Mouse (Mus musculus) midbrain, embryonic 10.5 days (tissue): ENCODE measurements around the gene Ltbp3. TPM values are rescaled to one million over a fixed set of nuclear protein-coding genes. Genes with fewer than 3 reads are reported as not detected.
A peak's percentile ranks its signal among the peaks of the same experiment; 100 is the strongest.

Experiments used
- DNase-seq: peaks from one replicate; pipeline ENCODE4 v3.0.0-alpha.2; 2017; ENCODE audit warnings: low spot score
- H3K27ac ChIP-seq: fragments of 300-500 bp; sonication (generic); replicated peaks from 2 replicates; pipeline ENCODE4 v1.5.1; 2016; ENCODE audit warnings: mild to moderate bottlenecking
- H3K27me3 ChIP-seq: fragments of 300-500 bp; sonication (generic); 2 replicates; pipeline ENCODE4 v1.6.1; 2016; ENCODE audit warnings: low read depth, mild to moderate bottlenecking; ENCODE audit not compliant: poor library complexity, severe bottlenecking
- H3K36me3 ChIP-seq: fragments of 300-500 bp; sonication (generic); 2 replicates; pipeline ENCODE4 v1.6.1; 2016; ENCODE audit warnings: mild to moderate bottlenecking, moderate library complexity
- H3K4me1 ChIP-seq: fragments of 300-500 bp; sonication (generic); 2 replicates; pipeline ENCODE4 v1.6.1; 2016
- H3K4me3 ChIP-seq: fragments of 300-500 bp; sonication (generic); 2 replicates; pipeline ENCODE4 v1.5.1; 2016; ENCODE audit warnings: mild to moderate bottlenecking, moderate library complexity
- H3K9me3 ChIP-seq: fragments of 300-500 bp; sonication (generic); replicated peaks from 2 replicates; pipeline ENCODE4 v1.6.1; 2016; ENCODE audit warnings: mild to moderate bottlenecking
- WGBS: fragments of 180-500 bp; shearing (Covaris S2); methylation state at CpG from one replicate; pipeline ENCODE4 v1.1.7; 2016; 5-methylcytosine and 5-hydroxymethylcytosine counted together
- polyA plus RNA-seq: library from polyadenylated mRNA; unstranded; fragments of >200 nt; fragmentation: Nextera tagmentation; extraction: Ambion mirVana; gene quantifications from 2 replicates; pipeline ENCODE4 v1.2.1, GENCODE M21; 2016

The Ltbp3 gene
- 2.9 and 3.1 TPM in 2 replicates for polyA plus RNA-seq

- WGBS = 14% methylated on average over 11 of the region's 14 CpGs
- peak within 1 kb of the TSS; percentile 82 for H3K27ac ChIP-seq
These were observed at the start of gene Ltbp3 for GRCm38 (mm10) chr19:5740320-5741317. Gene Ltbp3, plus strand, starts transcription at chr19:5740904.

DNA sequence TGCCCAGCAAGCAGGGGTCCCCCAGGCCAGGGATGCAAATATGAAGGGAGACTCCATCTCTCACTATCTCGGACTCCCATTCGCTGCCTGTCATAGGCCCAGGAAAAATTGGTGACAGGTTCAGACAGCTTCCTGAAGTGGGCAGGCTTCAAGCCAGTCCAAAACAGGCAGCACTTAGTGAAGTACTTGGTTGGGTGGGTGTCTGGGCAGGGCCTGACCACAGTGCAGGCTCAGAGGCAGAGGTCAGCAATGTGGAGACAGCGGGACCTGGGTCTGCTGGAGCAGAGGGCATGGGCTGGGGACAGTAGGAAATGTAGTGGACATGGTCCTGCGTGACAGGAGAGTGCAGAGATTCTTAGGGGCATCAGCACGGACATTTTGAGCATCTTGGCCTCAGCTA is 49.1 kb upstream of the Ltbp3 start:
- Histone ChIP-seq H3K4me1 (peaks cover 72% of the 10 kb centered on the region), H3K27ac (0 out of 2 replicates have a peak overlapping the region, but pooled peaks have one; percentile 59), H3K9me3 (no peaks in the 10 kb centered on the region), H3K36me3 (peaks cover 63% of the 10 kb centered on the region), H3K27me3 (peaks cover 20% of the 10 kb centered on the region), H3K4me3 (peak overlapping the region; percentile 90)
- WGBS = 85% methylated on average over 5 of the region's 5 CpGs
- DNase-seq = no peak

More at GRCm38 (mm10) chr19:5740320-5741317, at the start of gene Ltbp3:
- Histone ChIP-seq H3K36me3 (no peaks in the 10 kb centered on the region), H3K9me3 (no peaks in the 10 kb centered on the region), H3K4me1 (peaks cover 41% of the 10 kb centered on the region), H3K4me3 (peak within 1 kb of the TSS; percentile 68), H3K27me3 (peaks cover 82% of the 10 kb centered on the region)
- DNase-seq = no peak

GRCm38 (mm10) chr19:5692086-5692912 is 48.4 kb upstream of the Ltbp3 start:
- peaks cover 64% of the 10 kb centered on the region for H3K36me3 ChIP-seq
- peak overlapping the region; percentile 59 for H3K27ac ChIP-seq
- peak overlapping the region; percentile 90 for H3K4me3 ChIP-seq
- peaks cover 20% of the 10 kb centered on the region for H3K27me3 ChIP-seq
- no peak for DNase-seq
- no peaks in the 10 kb centered on the region for H3K9me3 ChIP-seq
- WGBS = 72% methylated on average over 10 of the region's 10 CpGs
- peaks cover 69% of the 10 kb centered on the region for H3K4me1 ChIP-seq

GRCm38 (mm10) chr19:5692913-5693396 is 47.7 kb upstream of the Ltbp3 start:
- Histone ChIP-seq H3K27me3 (peaks cover 20% of the 10 kb centered on the region), H3K4me3 (peak overlapping the region; percentile 90), H3K9me3 (no peaks in the 10 kb centered on the region), H3K36me3 (peaks cover 70% of the 10 kb centered on the region), H3K4me1 (peaks cover 62% of the 10 kb centered on the region), H3K27ac (0 out of 2 replicates have a peak overlapping the region, but pooled peaks have one; percentile 59)
- DNase-seq = no peak
- WGBS = 79% methylated on average over 10 of the region's 10 CpGs

GRCm38 (mm10) chr19:5693801-5694200 is 46.9 kb upstream of the Ltbp3 start:
- H3K4me1 ChIP-seq = peaks cover 59% of the 10 kb centered on the region
- 87% methylated on average over 6 of the region's 6 CpGs for WGBS

GRCm38 (mm10) chr19:5695849-5696462 is 44.7 kb upstream of the Ltbp3 start:
- H3K27me3 ChIP-seq = peaks cover 20% of the 10 kb centered on the region
- peak overlapping the region; percentile 51 for H3K4me3 ChIP-seq
- H3K9me3 ChIP-seq = no peaks in the 10 kb centered on the region
- peaks cover 94% of the 10 kb centered on the region for H3K36me3 ChIP-seq
- peak overlapping the region; percentile 47; the same call in 1 of the 2 replicates for H3K27ac ChIP-seq
- peaks cover 41% of the 10 kb centered on the region for H3K4me1 ChIP-seq
- peak; percentile 67 for DNase-seq
- 10% methylated on average over 41 of the region's 41 CpGs for WGBS

More at GRCm38 (mm10) chr19:5693801-5694200, 46.9 kb upstream of the Ltbp3 start:
- Histone ChIP-seq H3K27ac (no peak overlapping the region), H3K27me3 (peaks cover 20% of the 10 kb centered on the region), H3K4me3 (no peak overlapping the region), H3K36me3 (peaks cover 79% of the 10 kb centered on the region), H3K9me3 (no peaks in the 10 kb centered on the region)
- DNase-seq = no peak

DNA sequence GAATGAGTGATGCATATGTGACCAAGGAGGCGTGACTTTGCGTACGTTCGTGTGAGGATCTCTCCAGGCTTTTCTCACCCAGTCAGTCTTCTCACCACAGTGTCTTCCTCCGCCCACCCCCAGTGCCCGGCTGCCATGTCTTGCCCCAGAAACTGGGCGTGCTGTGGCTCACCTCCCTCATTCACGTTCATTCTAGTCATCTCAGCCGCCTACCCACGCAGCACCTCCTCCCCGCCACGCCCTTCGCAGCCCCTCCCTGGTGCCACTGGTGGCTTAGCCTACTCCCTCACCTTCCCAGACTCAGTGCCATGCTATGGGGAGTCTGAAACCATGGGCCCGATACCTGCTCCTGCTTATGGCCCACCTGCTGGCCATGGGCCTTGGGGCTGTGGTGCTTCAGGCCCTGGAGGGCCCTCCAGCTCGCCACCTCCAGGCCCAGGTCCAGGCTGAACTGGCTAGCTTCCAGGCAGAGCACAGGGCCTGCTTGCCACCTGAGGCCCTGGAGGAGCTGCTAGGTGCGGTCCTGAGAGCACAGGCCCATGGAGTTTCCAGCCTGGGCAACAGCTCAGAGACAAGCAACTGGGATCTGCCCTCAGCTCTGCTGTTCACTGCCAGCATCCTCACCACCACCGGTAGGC is 36.4 kb upstream of the Ltbp3 start, which contains the start of gene Kcnk7:
TSS of gene Kcnk7 (plus strand) at position 205 of the 638 bp plus-strand sequence.
- 73% methylated on average over 17 of the region's 17 CpGs for WGBS
- Histone ChIP-seq H3K4me3 (no peak within 1 kb of the TSS), H3K27me3 (no peaks in the 10 kb centered on the region), H3K27ac (0 out of 2 replicates have a peak within 1 kb of the TSS, but pooled peaks have one; percentile 4), H3K9me3 (no peaks in the 10 kb centered on the region), H3K4me1 (peaks cover 11% of the 10 kb centered on the region), H3K36me3 (peaks cover 74% of the 10 kb centered on the region)
- no peak for DNase-seq

GRCm38 (mm10) chr19:5704801-5705571 is 35.7 kb upstream of the Ltbp3 start:
- H3K9me3 ChIP-seq = no peaks in the 10 kb centered on the region
- 0 out of 2 replicates have a peak overlapping the region, but pooled peaks have one; percentile 4 for H3K27ac ChIP-seq
- peaks cover 11% of the 10 kb centered on the region for H3K4me1 ChIP-seq
- H3K27me3 ChIP-seq = no peaks in the 10 kb centered on the region
- H3K36me3 ChIP-seq = peaks cover 74% of the 10 kb centered on the region
- no peak overlapping the region for H3K4me3 ChIP-seq
- DNase-seq = no peak
- WGBS = 54% methylated on average over 10 of the region's 10 CpGs

DNA sequence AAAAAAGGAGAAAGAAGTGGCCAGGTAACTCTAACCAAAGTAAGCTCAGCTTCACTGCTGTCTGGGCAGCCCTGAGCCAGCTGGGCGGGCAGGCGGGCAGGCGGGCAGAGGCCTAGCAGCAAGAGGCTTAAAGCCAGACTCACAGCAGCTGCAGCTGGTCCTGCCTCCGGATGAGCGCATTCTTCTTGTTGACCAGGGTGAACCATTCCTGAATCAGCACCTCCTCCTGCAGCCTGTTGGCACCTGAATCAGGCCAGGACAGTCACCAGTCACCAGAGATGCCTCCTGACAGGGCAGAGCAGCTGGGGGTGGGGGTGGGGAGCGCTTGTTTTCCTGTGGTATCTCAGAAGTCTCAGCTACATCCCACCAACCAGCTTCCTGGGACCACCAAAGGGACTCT is 30.6 kb upstream of the Ltbp3 start:
- H3K4me3 ChIP-seq = no peak overlapping the region
- H3K27me3 ChIP-seq = no peaks in the 10 kb centered on the region
- DNase-seq = no peak
- 91% methylated on average over 6 of the region's 6 CpGs for WGBS
- H3K9me3 ChIP-seq = no peaks in the 10 kb centered on the region
- peaks cover 15% of the 10 kb centered on the region for H3K4me1 ChIP-seq
- H3K27ac ChIP-seq = no peak overlapping the region
- H3K36me3 ChIP-seq = peaks cover 81% of the 10 kb centered on the region

DNA sequence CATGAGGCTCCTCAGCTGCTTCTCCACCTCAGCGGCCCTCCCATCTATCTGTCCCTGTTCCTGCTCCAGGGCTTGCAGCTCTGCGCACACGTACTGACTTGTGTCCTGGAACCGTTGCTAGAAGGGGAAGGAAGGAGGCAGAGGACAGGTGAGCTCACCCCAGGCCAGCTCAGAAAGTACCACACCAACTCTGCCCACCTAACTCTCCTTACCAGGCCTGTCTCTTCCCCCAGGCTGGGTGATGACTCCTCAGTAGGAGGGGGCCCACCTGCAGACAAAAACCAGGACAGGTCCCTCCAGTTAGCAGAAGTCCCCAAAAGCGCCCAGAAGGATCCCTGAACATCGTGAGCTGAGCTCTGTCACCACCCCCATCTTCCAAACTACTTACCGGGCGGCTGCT is 30.1 kb upstream of the Ltbp3 start:
- Histone ChIP-seq H3K4me3 (no peak overlapping the region), H3K27ac (no peak overlapping the region), H3K9me3 (no peaks in the 10 kb centered on the region), H3K27me3 (peaks cover 2% of the 10 kb centered on the region; the same call in 1 of the 2 replicates), H3K36me3 (peaks cover 85% of the 10 kb centered on the region), H3K4me1 (peaks cover 16% of the 10 kb centered on the region)
- no peak for DNase-seq
- WGBS = 78% methylated on average over 8 of the region's 8 CpGs

GRCm38 (mm10) chr19:5711218-5711617 is 29.5 kb upstream of the Ltbp3 start:
- no peaks in the 10 kb centered on the region for H3K9me3 ChIP-seq
- H3K27me3 ChIP-seq = peaks cover 8% of the 10 kb centered on the region; the same call in 1 of the 2 replicates
- 2% methylated on average over 3 of the region's 3 CpGs for WGBS
- DNase-seq = peak; percentile 52
- no peak overlapping the region for H3K4me3 ChIP-seq
- H3K27ac ChIP-seq = no peak overlapping the region
- H3K4me1 ChIP-seq = peaks cover 23% of the 10 kb centered on the region
- H3K36me3 ChIP-seq = peaks cover 85% of the 10 kb centered on the region
